ENCODE assay signal across 25 mouse cellular contexts in the genomic region with DNA sequence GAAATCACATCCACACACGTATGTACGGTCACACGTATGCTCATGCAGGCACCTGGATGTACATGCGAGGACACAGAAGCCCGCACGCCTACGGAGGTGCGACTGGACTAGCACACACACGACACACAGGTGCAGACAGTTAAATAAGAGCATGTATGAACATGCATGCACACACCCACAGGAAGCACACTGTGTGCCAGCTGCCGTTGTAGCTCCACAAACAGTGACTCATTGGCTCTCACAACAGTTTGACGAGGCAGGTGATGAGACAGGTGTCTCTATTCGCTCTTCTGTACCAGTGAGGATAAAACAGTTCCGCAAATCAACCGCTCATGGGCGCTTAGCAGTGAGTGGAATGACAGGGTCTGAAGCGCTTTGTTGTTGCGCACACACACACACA. TPM values are rescaled to one million over a fixed set of nuclear protein-coding genes. Genes with fewer than 3 reads are reported as not detected.
"Had no signal": no experiment of that assay in that cellular context is flagged by ENCODE, and none has a peak within 500 bp of the region (broad histone marks: within the 10 kb centered on the region; RNA-seq: fewer than 3 reads in every experiment).

No protein-coding gene starts in this region.

- H3K4me1 ChIP-seq: midbrain, embryonic 15.5 days had no signal

- H3K4me3 ChIP-seq: midbrain, embryonic 10.5 days; midbrain, embryonic 13.5 days; midbrain, embryonic 15.5 days; neural tube, embryonic 12.5 days had no signal

- ATAC-seq: midbrain, embryonic 15.5 days had no signal

- H3K27me3 ChIP-seq: midbrain, embryonic 13.5 days; midbrain, embryonic 15.5 days; neural tube, embryonic 12.5 days had no signal

- H3K36me3 ChIP-seq: midbrain, embryonic 10.5 days; midbrain, embryonic 13.5 days; midbrain, embryonic 15.5 days; neural tube, embryonic 12.5 days had no signal

- DNase-seq: lung, adult 18-20 months; lung, embryonic 14.5 days; lung, postnatal 10 days; lung, postnatal 4 days; right cerebral cortex, postnatal 25 days; right cerebral cortex, postnatal 4 days; spleen, adult 18-20 months; thymus, adult 2 months; thymus, postnatal 25 days; thymus, postnatal 4 days had no signal

- H3K27ac ChIP-seq: liver, embryonic 14.5 days; midbrain, embryonic 10.5 days; midbrain, embryonic 13.5 days; midbrain, embryonic 15.5 days; neural tube, embryonic 12.5 days had no signal

- H3K9me3 ChIP-seq: midbrain, embryonic 10.5 days; midbrain, embryonic 13.5 days; midbrain, embryonic 15.5 days; neural tube, embryonic 12.5 days had no signal

- H3K4me2 ChIP-seq: lung, embryonic 14.5 days; midbrain, embryonic 13.5 days; midbrain, embryonic 15.5 days; neural tube, embryonic 12.5 days had no signal

- H3K9ac ChIP-seq: liver, embryonic 14.5 days; lung, embryonic 14.5 days; midbrain, embryonic 13.5 days; midbrain, embryonic 15.5 days; neural tube, embryonic 12.5 days had no signal

RNA-seq across cellular contexts. Expression of a gene that starts 1.5 kb away (rescaled TPM):
- total RNA-seq: megakaryocyte, adult 5-6 weeks; megakaryocyte-erythroid progenitor cell, adult 5-6 weeks; neutrophil, adult 5-6 weeks had no signal
- polyA plus RNA-seq: liver, embryonic 14.5 days; liver, embryonic 16.5 days; lung, embryonic 14.5 days; lung, embryonic 16.5 days; midbrain, embryonic 10.5 days; midbrain, embryonic 13.5 days; midbrain, embryonic 15.5 days; neural tube, embryonic 12.5 days; stomach, embryonic 14.5 days; stomach, embryonic 16.5 days; testis, adult 2 months; urinary bladder, adult 2 months had no signal

RNA-seq across cellular contexts. Expression of a gene that starts 16.0 kb away (rescaled TPM):
- total RNA-seq: megakaryocyte, adult 5-6 weeks; neutrophil, adult 5-6 weeks had no signal
- polyA plus RNA-seq: lung, embryonic 16.5 days; midbrain, embryonic 13.5 days; midbrain, embryonic 15.5 days; neural tube, embryonic 12.5 days; neural tube, embryonic 14.5 days had no signal

RNA-seq across cellular contexts. Expression of a gene that starts 52.4 kb away (rescaled TPM):
- total RNA-seq: megakaryocyte, adult 5-6 weeks; megakaryocyte-erythroid progenitor cell, adult 5-6 weeks; neutrophil, adult 5-6 weeks had no signal
